ENCODE assay signal across 8 mouse cellular contexts in genomic region chr6:83165026-83165606, GRCm38 (mm10). TPM values are rescaled to one million over a fixed set of nuclear protein-coding genes. Genes with fewer than 3 reads are reported as not detected.
DNase-seq lines count a peak whose midpoint lies in the region; ATAC-seq and TF ChIP-seq lines count a peak whose summit lies in the region.

No protein-coding gene starts in this region.

- peak overlapping the region; percentile 72 for H3K4me2 ChIP-seq in embryonic facial prominence, embryonic 11.5 days (ENCODE audit: low read depth, low read length)
- H3K4me2 ChIP-seq in myocyte (ENCODE audit: low read depth): peak overlapping the region; percentile 94

- H3K79me2 ChIP-seq in myocyte (ENCODE audit: control insufficient read depth, insufficient read depth): peaks cover 37% of the 10 kb centered on the region

- peak overlapping the region; percentile 82 for H3K4me3 ChIP-seq in left cerebral cortex, adult 2 months
- H3K4me3 ChIP-seq in embryonic facial prominence, embryonic 11.5 days (ENCODE audit: low read depth, low read length): peak overlapping the region; percentile 85
- H3K4me3 ChIP-seq in myocyte: peak overlapping the region; percentile 78

- WGBS in embryonic facial prominence, embryonic 11.5 days: 6% methylated on average over 6 of the region's 6 CpGs

- H3K27ac ChIP-seq in left cerebral cortex, adult 2 months: peak overlapping the region; percentile 98
- no peak overlapping the region for H3K27ac ChIP-seq in embryonic facial prominence, embryonic 11.5 days (replicated peaks; ENCODE audit: low read depth, low read length)

- no peak for DNase-seq in left cerebral cortex, adult 2 months (ENCODE audit: extremely low spot score in 1 of 2, low spot score in 2 of 2)
- no peak for DNase-seq in left cerebral cortex, adult 9 months (ENCODE audit: low spot score in 2 of 2)
- DNase-seq in embryonic facial prominence, embryonic 11.5 days (ENCODE audit: low spot score): no peak
- DNase-seq in thymus, postnatal 14 days: no peak
- DNase-seq in urinary bladder, postnatal 10 days (ENCODE audit: low spot score): no peak
- no peak for DNase-seq in yolk sac, embryonic 10.5 days (ENCODE audit: low spot score)

- intact Hi-C loops in left cerebral cortex, adult 2 months (cut with DNase I): loop anchor here (2.0 to 5.0 kb wide), 2 partner anchors 50 to 102 kb away; no protein-coding TSS in a partner anchor

- no peaks in the 10 kb centered on the region for H3K36me3 ChIP-seq in embryonic facial prominence, embryonic 11.5 days (replicated peaks; ENCODE audit: control insufficient read depth, insufficient read depth, low read depth, low read length)
- no peaks in the 10 kb centered on the region for H3K36me3 ChIP-seq in myocyte (ENCODE audit: control insufficient read depth, insufficient read depth)

- peak overlapping the region; percentile 35 for H3ac ChIP-seq in myocyte (ENCODE audit: control insufficient read depth, insufficient read length)

- no peaks in the 10 kb centered on the region for H3K4me1 ChIP-seq in embryonic facial prominence, embryonic 11.5 days (ENCODE audit: control insufficient read depth, insufficient read depth, low read length)

- no peaks in the 10 kb centered on the region for H3K9me3 ChIP-seq in embryonic facial prominence, embryonic 11.5 days (replicated peaks; ENCODE audit: control insufficient read depth, low read length)

- TF ChIP-seq CTCF in left cerebral cortex, adult 2 months (IDR thresholded peaks at IDR 0.05): no peak

- TF ChIP-seq POLR2A in myocyte (IDR thresholded peaks at IDR 0.05; ENCODE audit: insufficient read length, low read depth): no peak

- no peak for ATAC-seq in embryonic facial prominence, embryonic 11.5 days (replicated peaks; ENCODE audit: insufficient number of reproducible peaks, low FRiP score, low TSS enrichment, low read depth)
- peak; percentile 57 for ATAC-seq in inflammation-experienced regulatory T-cells, adult 6 months

- H3K27me3 ChIP-seq in embryonic facial prominence, embryonic 11.5 days (ENCODE audit: control insufficient read depth, insufficient read depth, low read length): peaks cover 18% of the 10 kb centered on the region
- peaks cover 12% of the 10 kb centered on the region for H3K27me3 ChIP-seq in myocyte (ENCODE audit: control insufficient read depth, insufficient read depth, insufficient read length)

- peak overlapping the region; percentile 87 for H3K9ac ChIP-seq in embryonic facial prominence, embryonic 11.5 days (replicated peaks; ENCODE audit: low read length)

TF ChIP-seq in myocyte, 11 proteins besides CTCF, POLR2A, EP300 and RAD21:
- TF ChIP-seq TCF12 (IDR thresholded peaks at IDR 0.05; ENCODE audit: insufficient read depth, poor library complexity, severe bottlenecking) (no peak), MAX (IDR thresholded peaks at IDR 0.05; ENCODE audit: low read depth) (no peak), USF1 (IDR thresholded peaks at IDR 0.05; ENCODE audit: low read depth) (no peak), TCF3 (IDR thresholded peaks at IDR 0.05; ENCODE audit: insufficient read length, low read depth) (no peak), REST (IDR thresholded peaks at IDR 0.05; ENCODE audit: insufficient read depth, insufficient read length) (no peak)

RNA-seq across cellular contexts. Expression of gene Dctn1, which starts 0.6 kb away (rescaled TPM):
- 100 to 1,000 TPM; 369 to 376 TPM for total RNA-seq in left cerebral cortex, adult 2 months (2021)
- polyA plus RNA-seq in embryonic facial prominence, embryonic 11.5 days (2014; fragmentation: Nextera tagmentation; extraction: Ambion mirVana): 67.0 and 73.5 TPM in 2 replicates
- polyA plus RNA-seq in inflammation-experienced regulatory T-cells, adult 6 months (2017; shearing (Covaris generic)): 10 to 100 TPM; 15.5 to 21.0 (median 16.1) TPM
- polyA plus RNA-seq in myocyte (2012; fragmentation: generic; extraction: Trizol): 106 TPM

RNA-seq across cellular contexts. Expression of gene 1700003E16Rik, which starts 8.9 kb away (rescaled TPM):
- total RNA-seq in left cerebral cortex, adult 2 months (2021): 10 to 100 TPM; 30.9 to 35.6 TPM
- polyA plus RNA-seq in embryonic facial prominence, embryonic 11.5 days (2014; fragmentation: Nextera tagmentation; extraction: Ambion mirVana): 0.97 and 1.4 TPM in 2 replicates
- polyA plus RNA-seq in inflammation-experienced regulatory T-cells, adult 6 months (2017; shearing (Covaris generic)): not detected
- 1.9 TPM for polyA plus RNA-seq in myocyte (2012; fragmentation: generic; extraction: Trizol)

RNA-seq across cellular contexts. Expression of gene Wdr54, which starts 8.9 kb away (rescaled TPM):
- 10 to 100 TPM; 26.0 to 26.6 TPM for total RNA-seq in left cerebral cortex, adult 2 months (2021)
- 10.7 and 11.1 TPM in 2 replicates for polyA plus RNA-seq in embryonic facial prominence, embryonic 11.5 days (2014; fragmentation: Nextera tagmentation; extraction: Ambion mirVana)
- under 1 TPM in 2 of 3 experiments, not detected in 1; 0.19 to 0.48 TPM for polyA plus RNA-seq in inflammation-experienced regulatory T-cells, adult 6 months (2017; shearing (Covaris generic))
- polyA plus RNA-seq in myocyte (2012; fragmentation: generic; extraction: Trizol): 12.3 TPM

RNA-seq across cellular contexts. Expression of gene Rtkn, which starts 29.9 kb away (rescaled TPM):
- total RNA-seq in left cerebral cortex, adult 2 months (2021): 10 to 100 TPM; 87.0 to 97.5 TPM
- polyA plus RNA-seq in embryonic facial prominence, embryonic 11.5 days (2014; fragmentation: Nextera tagmentation; extraction: Ambion mirVana): 17.7 and 18.3 TPM in 2 replicates
- 1 to 10 TPM in 1 of 3 experiments, not detected in 2; 3.7 TPM for polyA plus RNA-seq in inflammation-experienced regulatory T-cells, adult 6 months (2017; shearing (Covaris generic))
- polyA plus RNA-seq in myocyte (2012; fragmentation: generic; extraction: Trizol): 29.7 TPM

RNA-seq across cellular contexts. Expression of gene Ino80b, which starts 39.9 kb away (rescaled TPM):
- total RNA-seq in left cerebral cortex, adult 2 months (2021): 10 to 100 TPM; 19.9 to 22.2 TPM
- polyA plus RNA-seq in embryonic facial prominence, embryonic 11.5 days (2014; fragmentation: Nextera tagmentation; extraction: Ambion mirVana): 17.5 and 19.5 TPM in 2 replicates
- polyA plus RNA-seq in inflammation-experienced regulatory T-cells, adult 6 months (2017; shearing (Covaris generic)): 1 to 10 TPM in 2 of 3 experiments, not detected in 1; 1.0 to 2.8 TPM
- polyA plus RNA-seq in myocyte (2012; fragmentation: generic; extraction: Trizol): 38.3 TPM
